ENCODE assay signal across 8 mouse cellular contexts in genomic region chr5:125389131-125389578, GRCm38 (mm10). TPM values are rescaled to one million over a fixed set of nuclear protein-coding genes. Genes with fewer than 3 reads are reported as not detected.
DNase-seq lines count a peak whose midpoint lies in the region; ATAC-seq and TF ChIP-seq lines count a peak whose summit lies in the region.

Gene Gm10382 (plus strand): TSS chr5:125389322.

- intact Hi-C loops in heart, postnatal 25 days (cut with DNase I) = no loop called here

- no peak for TF ChIP-seq POLR2A in olfactory bulb, adult 2 months (IDR thresholded peaks at IDR 0.05; ENCODE audit: insufficient read depth, low read depth, low read length)
- no peak for TF ChIP-seq POLR2A in thymus, adult 2 months (IDR thresholded peaks at IDR 0.05; ENCODE audit: control insufficient read depth, extremely low read depth, insufficient read depth, low read length, poor library complexity)

- peak within 1 kb of the TSS; percentile 98 for H3K9ac ChIP-seq in forebrain, embryonic 14.5 days (ENCODE audit: low read length)
- H3K9ac ChIP-seq in lung, embryonic 14.5 days = peak within 1 kb of the TSS; percentile 99

- H3K27me3 ChIP-seq in forebrain, embryonic 14.5 days (replicated peaks; ENCODE audit: control insufficient read depth, insufficient read depth, low read length) = no peaks in the 10 kb centered on the region
- no peaks in the 10 kb centered on the region for H3K27me3 ChIP-seq in lung, embryonic 14.5 days (ENCODE audit: insufficient read depth, low read length)
- H3K27me3 ChIP-seq in thymus, adult 2 months (ENCODE audit: control insufficient read depth, insufficient read depth, low read length) = no peaks in the 10 kb centered on the region

- peak within 1 kb of the TSS; percentile 99 for H3K4me2 ChIP-seq in forebrain, embryonic 14.5 days (ENCODE audit: low read length)
- peak within 1 kb of the TSS; percentile 80 for H3K4me2 ChIP-seq in lung, embryonic 14.5 days

- DNase-seq in ES-CJ7 (ENCODE audit: low read depth, low spot score) = peak; percentile 82
- peak; percentile 69 for DNase-seq in forebrain, embryonic 14.5 days (ENCODE audit: low spot score)
- peak; percentile 81 for DNase-seq in heart, postnatal 25 days (ENCODE audit: low spot score)
- peak; percentile 74 to 83 for DNase-seq in layer of hippocampus, adult 18-20 months (ENCODE audit: low spot score in 2 of 2)
- peak; percentile 89 for DNase-seq in lung, embryonic 14.5 days
- DNase-seq in thymus, adult 2 months = peak; percentile 81

- peak within 1 kb of the TSS; percentile 100 for H3K4me3 ChIP-seq in forebrain, embryonic 14.5 days (ENCODE audit: low read depth, low read length)
- peak within 1 kb of the TSS; percentile 100 for H3K4me3 ChIP-seq in lung, embryonic 14.5 days (ENCODE audit: low read depth, low read length)
- peak within 1 kb of the TSS; percentile 91 for H3K4me3 ChIP-seq in olfactory bulb, adult 2 months (ENCODE audit: insufficient read depth, low read depth, low read length)
- H3K4me3 ChIP-seq in thymus, adult 2 months (ENCODE audit: control insufficient read depth, insufficient read depth, low read length) = peak within 1 kb of the TSS; percentile 95

- TF ChIP-seq CTCF in lung, embryonic 14.5 days (IDR thresholded peaks at IDR 0.05; ENCODE audit: low read depth) = no peak
- no peak for TF ChIP-seq CTCF in olfactory bulb, adult 2 months (IDR thresholded peaks at IDR 0.05; ENCODE audit: insufficient read depth, low read depth, low read length)
- no peak for TF ChIP-seq CTCF in thymus, adult 2 months (IDR thresholded peaks at IDR 0.05; ENCODE audit: borderline replicate concordance, control insufficient read depth, extremely low read depth, insufficient read depth, low read length, poor library complexity)

- peaks cover 25% of the 10 kb centered on the region for H3K36me3 ChIP-seq in forebrain, embryonic 14.5 days (ENCODE audit: control insufficient read depth, insufficient read depth, low read length)
- H3K36me3 ChIP-seq in lung, embryonic 14.5 days (ENCODE audit: insufficient read depth) = peaks cover 28% of the 10 kb centered on the region
- H3K36me3 ChIP-seq in thymus, adult 2 months (ENCODE audit: control insufficient read depth, insufficient read depth, low read length) = peaks cover 19% of the 10 kb centered on the region

- 0 out of 2 replicates have a peak, but pooled peaks have one; percentile 22 for ATAC-seq in cerebellum, adult (ENCODE audit: insufficient number of reproducible peaks, low FRiP score, low TSS enrichment)
- ATAC-seq in forebrain, embryonic 14.5 days = peak; percentile 16
- peak; percentile 18; the same call in 1 of the 2 replicates for ATAC-seq in lung, embryonic 14.5 days (ENCODE audit: insufficient read depth)

- WGBS in forebrain, embryonic 14.5 days = 0% methylated on average over 41 of the region's 41 CpGs
- WGBS in lung, embryonic 14.5 days = under 1% methylated on average over 41 of the region's 41 CpGs
- WGBS in olfactory bulb, adult 2 months = under 1% methylated on average over 41 of the region's 41 CpGs
- WGBS in thymus, adult 2 months = under 1% methylated on average over 41 of the region's 41 CpGs

- H3K9me3 ChIP-seq in forebrain, embryonic 14.5 days (replicated peaks; ENCODE audit: control insufficient read depth, low read length) = no peaks in the 10 kb centered on the region
- no peaks in the 10 kb centered on the region for H3K9me3 ChIP-seq in lung, embryonic 14.5 days (ENCODE audit: low read depth, low read length)

- H3K27ac ChIP-seq in forebrain, embryonic 14.5 days (ENCODE audit: low read depth, low read length) = peak within 1 kb of the TSS; percentile 97
- H3K27ac ChIP-seq in lung, embryonic 14.5 days (ENCODE audit: low read depth) = peak within 1 kb of the TSS; percentile 98
- peak within 1 kb of the TSS; percentile 99 for H3K27ac ChIP-seq in olfactory bulb, adult 2 months (ENCODE audit: insufficient read depth, low read depth, low read length)
- peak within 1 kb of the TSS; percentile 80 for H3K27ac ChIP-seq in thymus, adult 2 months (ENCODE audit: control insufficient read depth, insufficient read depth, low read length)

- H3K4me1 ChIP-seq in forebrain, embryonic 14.5 days (ENCODE audit: control insufficient read depth, insufficient read depth, low read length) = peaks cover 21% of the 10 kb centered on the region
- H3K4me1 ChIP-seq in lung, embryonic 14.5 days (ENCODE audit: insufficient read depth) = peaks cover 16% of the 10 kb centered on the region
- peaks cover 19% of the 10 kb centered on the region for H3K4me1 ChIP-seq in olfactory bulb, adult 2 months (ENCODE audit: control insufficient read depth, insufficient read depth, low read length)
- peaks cover 20% of the 10 kb centered on the region for H3K4me1 ChIP-seq in thymus, adult 2 months (replicated peaks; ENCODE audit: control insufficient read depth, insufficient read depth, low read length)

RNA-seq across cellular contexts. Expression of gene Gm10382, which starts in this region (rescaled TPM):
- 0.33 TPM in 1 of 2 replicates, not detected in the other for polyA plus RNA-seq in forebrain, embryonic 14.5 days (2014; fragmentation: Nextera tagmentation; extraction: Ambion mirVana)
- under 1 TPM in 1 of 2 experiments, not detected in 1; 0.22 TPM for total RNA-seq in heart, postnatal 25 days (2021)
- total RNA-seq in layer of hippocampus, adult 18-20 months (2021) = under 1 TPM in 1 of 2 experiments, not detected in 1; 0.46 TPM
- polyA plus RNA-seq in lung, embryonic 14.5 days (2014; fragmentation: Nextera tagmentation; extraction: Ambion mirVana) = 0.45 and 0.46 TPM in 2 replicates
- polyA plus RNA-seq in olfactory bulb, adult 2 months (2012; ENCODE audit: insufficient read depth, insufficient read length, low replicate concordance, missing spikeins) = not detected in 2 replicates
- polyA plus RNA-seq in thymus, adult 2 months (2012; rRNA removed) = 0.18 TPM in 1 of 2 replicates, not detected in the other

Comparison
In these comparisons a context has a peak if more than half of its experiments do, and no peak if none do; other contexts are left out.
1. Peak in every context shown above with its lines: DNase-seq, ATAC-seq, H3K4me3 ChIP-seq and H3K27ac ChIP-seq.
2. Peak in DNase-seq, ATAC-seq, H3K4me3 ChIP-seq, H3K27ac ChIP-seq, H3K9ac ChIP-seq and H3K4me2 ChIP-seq in forebrain, embryonic 14.5 days; RNA of the gene not detected or under 1 TPM.
3. Peak in DNase-seq in heart, postnatal 25 days; RNA of the gene not detected or under 1 TPM.
4. Peak in DNase-seq in layer of hippocampus, adult 18-20 months; RNA of the gene not detected or under 1 TPM.
5. Peak in DNase-seq, ATAC-seq, H3K4me3 ChIP-seq, H3K27ac ChIP-seq, H3K9ac ChIP-seq and H3K4me2 ChIP-seq in lung, embryonic 14.5 days; RNA of the gene not detected or under 1 TPM.
6. Peak in DNase-seq, H3K4me3 ChIP-seq and H3K27ac ChIP-seq in thymus, adult 2 months; RNA of the gene not detected or under 1 TPM.